Mouse (Mus musculus) lung, adult 2 months (tissue): Measurements from ENCODE around the gene Tspan17.

Experiments
- CTCF ChIP-seq: fragments of 200-500 bp; IDR thresholded peaks from 2 replicates; pipeline ENCODE4 v1.5.1; 2011; ENCODE audit warnings: mild to moderate bottlenecking, low read length, control low read depth; ENCODE audit not compliant: insufficient read depth
- POLR2A ChIP-seq: fragments of 200-500 bp; IDR thresholded peaks from 2 replicates; pipeline ENCODE4 v1.6.1; 2011; ENCODE audit warnings: low read depth, mild to moderate bottlenecking, control low read depth, low read length, borderline replicate concordance; ENCODE audit errors: extremely low read depth

GRCm38 (mm10) chr13:54783235-54783634 lies 5.9 kb upstream of the Tspan17 start:
- TF ChIP-seq CTCF (no peak), POLR2A (no peak)
